Mouse (Mus musculus): ENCODE measurements around the gene Kcne3. TPM values are rescaled to one million over a fixed set of nuclear protein-coding genes. Genes with fewer than 3 reads are reported as not detected.

The Kcne3 gene
- polyA plus RNA-seq, 1 experiment from 2014 or later: 1.6 TPM

- TF ChIP-seq CTCF (IDR thresholded peaks at IDR 0.05; ENCODE audit: low read depth) (no peak), EP300 (IDR thresholded peaks at IDR 0.05; ENCODE audit: low read depth) (no peak)
- Histone ChIP-seq H3K9ac (replicated peaks) (no peak overlapping the region), H3K27me3 (ENCODE audit: insufficient read depth, low read length) (no peaks in the 10 kb centered on the region), H3K36me3 (replicated peaks; ENCODE audit: insufficient read depth, low read length) (no peaks in the 10 kb centered on the region), H3K4me1 (ENCODE audit: insufficient read depth) (peaks cover 11% of the 10 kb centered on the region; the same call in 1 of the 2 replicates), H3K9me3 (ENCODE audit: low read length) (no peaks in the 10 kb centered on the region), H3K4me2 (ENCODE audit: low read depth, low read length) (no peak overlapping the region), H3K27ac (ENCODE audit: low read depth) (no peak overlapping the region), H3K4me3 (ENCODE audit: low read depth, low read length) (no peak overlapping the region)
- DNase-seq (no peak), ATAC-seq (no peak)
Measured at GRCm38 (mm10) chr7:100207886-100208285, 31.6 kb downstream of the Kcne3 start.

GRCm38 (mm10) chr7:100214310-100214709, 38.0 kb downstream of the Kcne3 start:
- Histone ChIP-seq H3K9me3 (ENCODE audit: low read length) (no peaks in the 10 kb centered on the region), H3K27ac (ENCODE audit: low read depth) (no peak overlapping the region), H3K4me3 (ENCODE audit: low read depth, low read length) (no peak overlapping the region), H3K4me2 (ENCODE audit: low read depth, low read length) (no peak overlapping the region), H3K36me3 (replicated peaks; ENCODE audit: insufficient read depth, low read length) (no peaks in the 10 kb centered on the region), H3K4me1 (ENCODE audit: insufficient read depth) (peaks cover 3% of the 10 kb centered on the region; the same call in 1 of the 2 replicates), H3K27me3 (ENCODE audit: insufficient read depth, low read length) (no peaks in the 10 kb centered on the region), H3K9ac (replicated peaks) (no peak overlapping the region)
- WGBS (ENCODE audit: insufficient replicate concordance): 80% methylated on average over 4 of the region's 4 CpGs
- ATAC-seq (no peak), DNase-seq (no peak)
- TF ChIP-seq EP300 (IDR thresholded peaks at IDR 0.05; ENCODE audit: low read depth) (no peak), CTCF (IDR thresholded peaks at IDR 0.05; ENCODE audit: low read depth) (no peak)

- Histone ChIP-seq H3K4me2 (ENCODE audit: low read depth, low read length) (no peak overlapping the region), H3K4me3 (ENCODE audit: low read depth, low read length) (no peak overlapping the region), H3K27ac (ENCODE audit: low read depth) (no peak overlapping the region), H3K9ac (replicated peaks) (no peak overlapping the region), H3K27me3 (ENCODE audit: insufficient read depth, low read length) (no peaks in the 10 kb centered on the region), H3K4me1 (ENCODE audit: insufficient read depth) (peaks cover 3% of the 10 kb centered on the region; the same call in 1 of the 2 replicates), H3K9me3 (ENCODE audit: low read length) (no peaks in the 10 kb centered on the region), H3K36me3 (replicated peaks; ENCODE audit: insufficient read depth, low read length) (no peaks in the 10 kb centered on the region)
- DNase-seq (no peak), ATAC-seq (no peak)
- TF ChIP-seq CTCF (IDR thresholded peaks at IDR 0.05; ENCODE audit: low read depth): no peak
- TF ChIP-seq EP300 (IDR thresholded peaks at IDR 0.05; ENCODE audit: low read depth): no peak
- WGBS (ENCODE audit: insufficient replicate concordance): 38% methylated on average over 6 of the region's 6 CpGs
Measured at GRCm38 (mm10) chr7:100215116-100215732, 38.9 kb downstream of the Kcne3 start.

- Histone ChIP-seq H3K36me3 (replicated peaks; ENCODE audit: insufficient read depth, low read length) (no peaks in the 10 kb centered on the region), H3K9ac (replicated peaks) (no peak overlapping the region), H3K4me1 (ENCODE audit: insufficient read depth) (peaks cover 3% of the 10 kb centered on the region; the same call in 1 of the 2 replicates), H3K4me2 (ENCODE audit: low read depth, low read length) (no peak overlapping the region), H3K27ac (ENCODE audit: low read depth) (no peak overlapping the region), H3K4me3 (ENCODE audit: low read depth, low read length) (no peak overlapping the region), H3K9me3 (ENCODE audit: low read length) (no peaks in the 10 kb centered on the region), H3K27me3 (ENCODE audit: insufficient read depth, low read length) (no peaks in the 10 kb centered on the region)
- no peak for TF ChIP-seq CTCF (IDR thresholded peaks at IDR 0.05; ENCODE audit: low read depth)
- ATAC-seq (no peak), DNase-seq (no peak)
- WGBS (ENCODE audit: insufficient replicate concordance): 38% methylated on average over 10 of the region's 10 CpGs
Measured at GRCm38 (mm10) chr7:100215976-100216375, 39.7 kb downstream of the Kcne3 start.

- Histone ChIP-seq H3K9ac (replicated peaks) (no peak overlapping the region), H3K4me1 (ENCODE audit: insufficient read depth) (peaks cover 3% of the 10 kb centered on the region; the same call in 1 of the 2 replicates), H3K27ac (ENCODE audit: low read depth) (no peak overlapping the region), H3K4me2 (ENCODE audit: low read depth, low read length) (no peak overlapping the region), H3K27me3 (ENCODE audit: insufficient read depth, low read length) (no peaks in the 10 kb centered on the region), H3K9me3 (ENCODE audit: low read length) (no peaks in the 10 kb centered on the region), H3K4me3 (ENCODE audit: low read depth, low read length) (no peak overlapping the region), H3K36me3 (replicated peaks; ENCODE audit: insufficient read depth, low read length) (no peaks in the 10 kb centered on the region)
- ATAC-seq (no peak), DNase-seq (no peak)
- WGBS (ENCODE audit: insufficient replicate concordance): 69% methylated on average over 9 of the region's 9 CpGs
- TF ChIP-seq EP300 (IDR thresholded peaks at IDR 0.05; ENCODE audit: low read depth) (no peak), CTCF (IDR thresholded peaks at IDR 0.05; ENCODE audit: low read depth) (no peak)
Measured at GRCm38 (mm10) chr7:100216601-100217565, 40.6 kb downstream of the Kcne3 start.

- WGBS (ENCODE audit: insufficient replicate concordance): under 1% methylated on average over 58 of the region's 72 CpGs
- TF ChIP-seq EP300 (IDR thresholded peaks at IDR 0.05; ENCODE audit: low read depth) (no peak), CTCF (IDR thresholded peaks at IDR 0.05; ENCODE audit: low read depth) (peak; percentile 14; the same call in 1 of the 2 replicates)
Measured at GRCm38 (mm10) chr7:100227158-100227875, 51.0 kb downstream of the Kcne3 start, which contains the start of gene Pgm2l1. Gene Pgm2l1 (plus strand): TSS chr7:100227394.

More at GRCm38 (mm10) chr7:100227158-100227875, 51.0 kb downstream of the Kcne3 start, which contains the start of gene Pgm2l1:
- peak; percentile 97 for ATAC-seq
- peak within 1 kb of the TSS; percentile 93 for H3K4me3 ChIP-seq (ENCODE audit: low read depth, low read length)
- peaks cover 9% of the 10 kb centered on the region for H3K4me1 ChIP-seq (ENCODE audit: insufficient read depth)
- H3K27me3 ChIP-seq (ENCODE audit: insufficient read depth, low read length): no peaks in the 10 kb centered on the region
- peak within 1 kb of the TSS; percentile 100 for H3K4me2 ChIP-seq (ENCODE audit: low read depth, low read length)
- H3K9ac ChIP-seq (replicated peaks): peak within 1 kb of the TSS; percentile 85
- no peaks in the 10 kb centered on the region for H3K9me3 ChIP-seq (ENCODE audit: low read length)
- peak; percentile 98 for DNase-seq
- H3K36me3 ChIP-seq (replicated peaks; ENCODE audit: insufficient read depth, low read length): no peaks in the 10 kb centered on the region
- H3K27ac ChIP-seq (ENCODE audit: low read depth): peak within 1 kb of the TSS; percentile 97
